ENCODE assay signal across 23 mouse cellular contexts in genomic region chr6:138754302-138754954, GRCm38 (mm10).
A peak's percentile ranks its signal among the peaks of the same experiment; 100 is the strongest.
DNase-seq lines count a peak whose midpoint lies in the region; ATAC-seq and TF ChIP-seq lines count a peak whose summit lies in the region.
"Had no signal": no experiment of that assay in that cellular context is flagged by ENCODE, and none has a peak within 500 bp of the region (broad histone marks: within the 10 kb centered on the region; RNA-seq: fewer than 3 reads in every experiment).

No protein-coding gene starts in this region.

- no peak overlapping the region for H3K4me2 ChIP-seq in forebrain, embryonic 15.5 days (replicated peaks)
- H3K4me2 ChIP-seq: heart, embryonic 12.5 days; hindbrain, embryonic 13.5 days; limb, embryonic 13.5 days; liver, embryonic 12.5 days; midbrain, embryonic 13.5 days; stomach, embryonic 15.5 days had no signal

- WGBS in forebrain, embryonic 10.5 days = 32% methylated on average over 2 of the region's 2 CpGs
- 10% methylated on average over 2 of the region's 2 CpGs for WGBS in forebrain, embryonic 15.5 days

- TF ChIP-seq CTCF in layer of hippocampus, adult 2 months (conservative IDR thresholded peaks at IDR 0.05) = no peak

- no peaks in the 10 kb centered on the region for H3K36me3 ChIP-seq in forebrain, embryonic 10.5 days (replicated peaks)
- H3K36me3 ChIP-seq in forebrain, embryonic 15.5 days = no peaks in the 10 kb centered on the region
- H3K36me3 ChIP-seq: heart, embryonic 12.5 days; hindbrain, embryonic 13.5 days; limb, embryonic 13.5 days; liver, embryonic 12.5 days; midbrain, embryonic 13.5 days; stomach, embryonic 15.5 days had no signal

- ATAC-seq in forebrain, embryonic 15.5 days (replicated peaks) = peak; percentile 94
- ATAC-seq: activated CD4-positive, CD25-positive, alpha-beta regulatory T cell, adult 4 months; liver, embryonic 12.5 days; midbrain, embryonic 13.5 days had no signal

- H3K27me3 ChIP-seq in forebrain, embryonic 10.5 days (ENCODE audit: poor library complexity, severe bottlenecking) = peaks cover 72% of the 10 kb centered on the region
- H3K27me3 ChIP-seq in forebrain, embryonic 15.5 days = peaks cover 5% of the 10 kb centered on the region; the same call in 1 of the 2 replicates
- H3K27me3 ChIP-seq: heart, embryonic 12.5 days; hindbrain, embryonic 13.5 days; limb, embryonic 13.5 days; liver, embryonic 12.5 days; midbrain, embryonic 13.5 days; stomach, embryonic 15.5 days had no signal

- H3K4me1 ChIP-seq in forebrain, embryonic 10.5 days = peaks cover 26% of the 10 kb centered on the region
- peaks cover 3% of the 10 kb centered on the region; the same call in 1 of the 2 replicates for H3K4me1 ChIP-seq in forebrain, embryonic 15.5 days
- H3K4me1 ChIP-seq: heart, embryonic 12.5 days; hindbrain, embryonic 13.5 days; limb, embryonic 13.5 days; liver, embryonic 12.5 days; midbrain, embryonic 13.5 days; stomach, embryonic 15.5 days had no signal

- no peak for DNase-seq in layer of hippocampus, adult 2 months (ENCODE audit: low spot score in 2 of 2)
- no peak for DNase-seq in layer of hippocampus, postnatal 10 days (ENCODE audit: low spot score in 2 of 2)
- peak; percentile 21 for DNase-seq in forebrain, embryonic 10.5 days (ENCODE audit: extremely low spot score, low spot score)
- DNase-seq in ovary, postnatal 14 days (ENCODE audit: low spot score) = no peak
- DNase-seq in right cerebral cortex, postnatal 4 days = no peak
- no peak for DNase-seq in kidney, postnatal 14 days
- DNase-seq: adrenal gland, adult 8-10 months; cerebellum, adult 18-20 months; cerebellum, postnatal 14 days; heart, postnatal 10 days; kidney, adult 8-10 months; kidney, postnatal 10 days; lung, adult 18-20 months; lung, postnatal 10 days; thymus, postnatal 25 days had no signal

- H3K9me3 ChIP-seq in forebrain, embryonic 10.5 days = no peaks in the 10 kb centered on the region
- H3K9me3 ChIP-seq in forebrain, embryonic 15.5 days = no peaks in the 10 kb centered on the region
- H3K9me3 ChIP-seq: heart, embryonic 12.5 days; hindbrain, embryonic 13.5 days; limb, embryonic 13.5 days; liver, embryonic 12.5 days; midbrain, embryonic 13.5 days; stomach, embryonic 15.5 days had no signal

- H3K4me3 ChIP-seq in layer of hippocampus, adult 2 months = no peak overlapping the region
- H3K4me3 ChIP-seq in forebrain, embryonic 10.5 days = no peak overlapping the region
- no peak overlapping the region for H3K4me3 ChIP-seq in forebrain, embryonic 15.5 days
- H3K4me3 ChIP-seq: heart, embryonic 12.5 days; hindbrain, embryonic 13.5 days; limb, embryonic 13.5 days; liver, embryonic 12.5 days; midbrain, embryonic 13.5 days; stomach, embryonic 15.5 days had no signal

- no peak overlapping the region for H3K9ac ChIP-seq in forebrain, embryonic 15.5 days (replicated peaks)
- H3K9ac ChIP-seq: heart, embryonic 12.5 days; hindbrain, embryonic 13.5 days; limb, embryonic 13.5 days; liver, embryonic 12.5 days; midbrain, embryonic 13.5 days; stomach, embryonic 15.5 days had no signal

- H3K27ac ChIP-seq in layer of hippocampus, adult 2 months = peak overlapping the region; percentile 40
- H3K27ac ChIP-seq in forebrain, embryonic 10.5 days = no peak overlapping the region
- H3K27ac ChIP-seq in forebrain, embryonic 15.5 days (replicated peaks) = no peak overlapping the region
- H3K27ac ChIP-seq: hindbrain, embryonic 13.5 days; limb, embryonic 13.5 days; liver, embryonic 12.5 days; midbrain, embryonic 13.5 days; stomach, embryonic 15.5 days had no signal
